Mouse (Mus musculus) cerebellum, adult 2 months (tissue): ENCODE data around the gene Derl3. TPM values are rescaled to one million over a fixed set of nuclear protein-coding genes. Genes with fewer than 3 reads are reported as not detected.
"Not testable (repeated sequence)": the region's sequence is repeated elsewhere in the genome, so short reads cannot be mapped to it uniquely, and the experiment has no call there.

Experiments
- DNase-seq, 2 experiments: peaks; one replicate each; pipeline ENCODE4 v3.0.0; 2021
- H3K27ac ChIP-seq: fragments of 200-500 bp; 2 replicates; pipeline ENCODE4 v1.5.1; 2012; ENCODE audit warnings: low read length, control low read depth, inconsistent platforms; ENCODE audit not compliant: insufficient read depth
- H3K27me3 ChIP-seq: fragments of 200-500 bp; 2 replicates; pipeline ENCODE4 v1.6.1; 2012; ENCODE audit warnings: inconsistent platforms, mild to moderate bottlenecking, low read length, moderate library complexity; ENCODE audit not compliant: control insufficient read depth, insufficient read depth
- H3K4me1 ChIP-seq: fragments of 200-500 bp; 2 replicates; pipeline ENCODE4 v1.6.1; 2011; ENCODE audit warnings: low read length; ENCODE audit not compliant: control insufficient read depth, insufficient read depth
- H3K4me3 ChIP-seq: fragments of 200-500 bp; replicated peaks from 2 replicates; pipeline ENCODE3; 2011; ENCODE audit warnings: mild to moderate bottlenecking, low read depth, low read length, control low read depth; ENCODE audit not compliant: insufficient read depth
- CTCF ChIP-seq: fragments of 200-500 bp; IDR thresholded peaks from 2 replicates; pipeline ENCODE4 v1.5.1; 2011; ENCODE audit warnings: low read depth, mild to moderate bottlenecking, control low read depth, low read length, moderate library complexity, borderline replicate concordance; ENCODE audit not compliant: insufficient read depth
- POLR2A ChIP-seq: fragments of 200-500 bp; IDR thresholded peaks from 2 replicates; pipeline ENCODE4 v1.6.1; 2011; ENCODE audit warnings: low read length, control low read depth, borderline replicate concordance; ENCODE audit not compliant: insufficient read depth
- WGBS: fragments of 180-500 bp; shearing (Covaris S2); methylation state at CpG from one replicate; pipeline ENCODE4 v1.1.7; 2018; 5-methylcytosine and 5-hydroxymethylcytosine counted together
- polyA plus RNA-seq: library from polyadenylated mRNA; depleted of rRNA; stranded (reverse); fragments of >200 nt; gene quantifications from 2 replicates; pipeline ENCODE4 v1.2.3, GENCODE M21; 2012; rRNA removed

Gene Derl3
- polyA plus RNA-seq = 3.4 TPM in 2 replicates

DNA sequence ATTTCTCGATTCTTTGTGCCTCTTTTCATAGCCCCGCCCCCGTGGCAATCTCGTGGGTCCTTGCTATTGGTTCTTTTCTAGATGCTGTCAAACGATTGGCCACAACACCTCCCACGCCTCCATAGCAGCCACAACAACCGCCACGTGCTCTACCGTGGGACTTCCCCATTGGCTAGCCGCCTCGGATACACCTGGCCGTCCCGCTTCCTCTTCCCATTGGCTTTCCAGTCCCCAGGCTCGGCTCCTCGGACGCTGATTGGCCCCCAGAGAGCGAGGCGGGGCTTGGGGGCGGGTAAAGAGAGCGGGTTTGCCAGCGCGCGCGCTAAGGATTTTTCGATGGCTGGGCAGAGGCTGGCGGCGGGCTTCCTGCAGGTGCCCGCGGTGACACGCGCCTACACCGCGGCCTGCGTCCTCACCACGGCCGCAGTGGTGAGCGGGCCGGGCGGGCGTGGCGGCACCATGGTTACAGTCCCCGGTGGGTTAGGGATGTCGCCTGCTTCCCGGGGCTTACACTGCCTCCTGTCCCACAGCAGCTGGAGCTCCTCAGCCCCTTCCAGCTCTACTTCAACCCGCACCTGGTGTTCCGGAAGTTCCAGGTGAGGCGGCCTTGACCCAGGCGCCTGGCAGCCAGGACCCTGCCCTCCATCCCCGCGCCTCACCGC, at the start of gene Derl3:
Derl3 (plus strand) TSS at position 325 of the 662 bp plus-strand sequence.
- Histone ChIP-seq H3K27me3 (no peaks in the 10 kb centered on the region), H3K4me3 (peak within 1 kb of the TSS; percentile 71), H3K27ac (no peak within 1 kb of the TSS), H3K4me1 (peaks cover 5% of the 10 kb centered on the region)
- no peak for TF ChIP-seq CTCF
- no peak for TF ChIP-seq POLR2A
- under 1% methylated on average over 51 of the region's 51 CpGs for WGBS
- DNase-seq = peak; percentile 96 to 99

DNA sequence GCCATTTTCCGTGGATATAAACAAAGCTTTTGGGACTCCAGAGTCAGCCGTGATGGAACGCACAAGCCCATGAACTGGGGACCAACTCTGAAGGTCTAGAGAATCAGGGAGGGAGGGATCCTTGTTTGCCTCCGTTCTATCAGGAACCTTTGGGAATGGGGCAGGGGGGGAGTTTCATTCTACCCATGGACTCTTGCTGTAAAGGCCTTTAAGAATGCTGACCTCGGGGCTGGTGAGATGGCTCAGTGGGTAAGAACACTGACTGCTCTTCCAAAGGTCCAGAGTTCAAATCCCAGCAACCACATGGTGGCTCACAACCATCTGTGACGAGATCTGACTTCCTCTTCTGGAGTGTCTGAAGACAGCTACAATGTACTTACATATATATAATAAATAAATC, 49.3 kb upstream of the Derl3 start:
- not testable (repeated sequence) for H3K4me1 ChIP-seq, H3K4me3 ChIP-seq, H3K27ac ChIP-seq, DNase-seq, H3K27me3 ChIP-seq
- WGBS = 77% methylated on average over 6 of the region's 6 CpGs

DNA sequence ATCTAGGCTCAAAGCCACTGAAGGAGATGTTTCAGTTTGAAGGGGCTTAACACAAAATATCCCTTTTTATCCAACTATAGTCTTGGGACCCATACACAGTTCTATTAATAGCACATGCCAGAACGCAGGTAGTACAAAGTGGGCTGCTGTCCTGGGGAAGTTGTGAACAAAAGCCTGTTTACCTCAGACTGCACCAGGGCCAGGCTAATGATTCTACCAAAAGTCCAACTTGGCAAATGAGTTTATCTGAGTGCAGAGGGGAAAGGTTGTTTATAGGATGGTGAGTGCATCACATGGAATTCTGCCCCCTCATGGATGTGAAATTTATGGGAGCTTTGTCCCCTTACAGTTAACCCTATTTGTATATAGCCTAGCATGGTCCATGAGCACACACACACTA, 48.4 kb upstream of the Derl3 start:
- Histone ChIP-seq H3K27ac (no peak overlapping the region), H3K27me3 (no peaks in the 10 kb centered on the region), H3K4me1 (no peaks in the 10 kb centered on the region), H3K4me3 (no peak overlapping the region)
- DNase-seq = no peak
- no peak for TF ChIP-seq POLR2A
- TF ChIP-seq CTCF = no peak
- 77% methylated on average over 1 of the region's 1 CpGs for WGBS

DNA sequence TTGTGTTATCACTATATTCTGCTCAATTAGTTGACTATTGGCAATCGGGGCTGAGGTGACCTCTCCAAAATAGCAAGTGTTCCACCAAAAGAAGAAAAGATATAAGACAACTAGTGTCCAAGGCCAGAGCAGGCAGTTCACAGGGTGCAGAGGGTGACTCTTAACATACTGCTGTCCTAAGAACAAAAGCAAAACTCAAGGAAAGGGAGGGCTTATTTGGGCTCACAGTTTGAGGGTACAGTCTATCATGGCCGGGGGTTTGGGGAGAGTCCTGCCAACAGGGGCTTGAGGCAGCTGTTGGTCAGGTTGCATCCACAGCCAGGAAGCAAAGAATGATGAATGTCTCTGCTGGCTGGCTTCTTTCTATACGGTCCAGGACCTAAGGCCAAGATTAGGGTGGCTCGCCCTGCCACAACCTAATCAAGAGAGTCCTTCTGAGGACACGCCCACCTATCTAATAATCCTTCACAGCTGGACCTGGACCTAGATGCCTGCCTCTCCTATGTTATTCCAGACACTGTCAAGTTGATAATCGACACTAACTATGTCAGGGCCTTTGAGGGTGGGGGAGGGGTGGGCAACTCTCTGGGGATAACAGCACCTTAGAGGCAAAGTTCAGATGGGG, 47.8 kb upstream of the Derl3 start:
- Histone ChIP-seq H3K27me3 (no peaks in the 10 kb centered on the region), H3K4me1 (no peaks in the 10 kb centered on the region), H3K27ac (no peak overlapping the region), H3K4me3 (no peak overlapping the region)
- TF ChIP-seq CTCF = no peak
- no peak for TF ChIP-seq POLR2A
- WGBS = 84% methylated on average over 6 of the region's 6 CpGs
- no peak for DNase-seq

DNA sequence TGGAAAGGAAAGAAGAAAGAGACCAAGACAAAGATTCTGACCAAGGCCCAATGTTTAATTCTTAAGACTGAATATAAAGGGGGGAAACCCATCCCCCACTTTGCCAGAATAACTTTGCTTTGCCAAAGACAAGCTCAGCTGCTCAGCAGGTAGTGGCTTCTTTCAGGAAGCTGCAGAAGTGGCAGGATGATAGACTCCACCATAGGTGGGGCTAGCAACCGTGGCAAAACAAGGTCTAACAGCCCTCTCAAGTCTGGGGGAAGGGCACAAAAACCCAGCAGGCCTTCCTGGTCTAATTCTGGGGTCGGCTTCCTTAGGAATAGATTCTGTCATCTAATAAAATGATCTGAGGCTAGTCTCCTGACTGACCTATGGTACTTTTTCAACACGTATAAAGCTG, 44.8 kb upstream of the Derl3 start:
- no peak for DNase-seq
- H3K27me3 ChIP-seq = no peaks in the 10 kb centered on the region
- no peak overlapping the region for H3K27ac ChIP-seq
- no peaks in the 10 kb centered on the region for H3K4me1 ChIP-seq
- TF ChIP-seq CTCF (no peak), POLR2A (no peak)
- WGBS = 37% methylated on average over 3 of the region's 3 CpGs
- no peak overlapping the region for H3K4me3 ChIP-seq

DNA sequence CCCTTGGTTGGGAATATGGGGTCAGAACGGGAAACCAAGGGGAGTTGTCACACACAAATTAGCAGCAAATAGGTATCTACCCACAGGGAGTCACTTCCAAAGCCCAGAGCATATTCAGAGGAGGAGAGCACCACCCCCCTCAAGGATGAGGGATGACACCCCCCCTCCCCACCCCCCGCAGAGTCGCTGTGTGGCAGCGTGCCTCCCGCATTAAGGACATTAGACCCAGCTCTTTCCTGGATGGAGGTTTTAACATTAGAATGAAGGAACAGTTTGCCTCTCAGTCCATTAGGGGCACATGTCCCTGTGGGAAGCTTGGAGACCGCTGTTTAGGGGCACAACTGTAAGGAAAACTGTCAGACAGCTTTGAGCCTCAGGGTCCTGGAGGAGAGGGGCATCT, 42.1 kb upstream of the Derl3 start:
- Histone ChIP-seq H3K4me3 (no peak overlapping the region), H3K27me3 (no peaks in the 10 kb centered on the region), H3K4me1 (no peaks in the 10 kb centered on the region), H3K27ac (no peak overlapping the region)
- DNase-seq = no peak
- TF ChIP-seq CTCF = no peak
- TF ChIP-seq POLR2A = no peak
- 13% methylated on average over 6 of the region's 6 CpGs for WGBS

DNA sequence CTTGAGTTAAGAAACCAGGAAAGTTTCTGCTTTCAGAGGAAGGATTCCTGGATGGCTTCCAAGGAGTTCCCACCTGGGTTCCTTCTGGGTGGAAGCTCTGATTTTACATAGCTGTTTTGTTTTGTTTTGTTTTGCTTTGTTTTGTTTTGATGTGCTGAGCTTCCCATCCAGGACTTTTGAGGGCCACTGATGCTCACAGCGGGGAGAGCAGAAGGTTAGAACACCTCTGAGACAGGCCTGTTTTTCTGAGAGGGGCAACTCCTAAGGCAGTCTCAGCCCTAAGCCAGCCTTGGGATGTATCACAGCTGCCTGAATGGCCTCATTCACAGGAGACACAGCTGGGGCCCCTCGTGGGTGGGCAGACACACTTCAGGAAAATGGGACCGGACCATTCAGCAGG, 41.5 kb upstream of the Derl3 start:
- DNase-seq = no peak
- Histone ChIP-seq H3K27me3 (no peaks in the 10 kb centered on the region), H3K4me3 (no peak overlapping the region), H3K4me1 (no peaks in the 10 kb centered on the region), H3K27ac (no peak overlapping the region)
- no peak for TF ChIP-seq POLR2A
- no peak for TF ChIP-seq CTCF
- 69% methylated on average over 3 of the region's 3 CpGs for WGBS

DNA sequence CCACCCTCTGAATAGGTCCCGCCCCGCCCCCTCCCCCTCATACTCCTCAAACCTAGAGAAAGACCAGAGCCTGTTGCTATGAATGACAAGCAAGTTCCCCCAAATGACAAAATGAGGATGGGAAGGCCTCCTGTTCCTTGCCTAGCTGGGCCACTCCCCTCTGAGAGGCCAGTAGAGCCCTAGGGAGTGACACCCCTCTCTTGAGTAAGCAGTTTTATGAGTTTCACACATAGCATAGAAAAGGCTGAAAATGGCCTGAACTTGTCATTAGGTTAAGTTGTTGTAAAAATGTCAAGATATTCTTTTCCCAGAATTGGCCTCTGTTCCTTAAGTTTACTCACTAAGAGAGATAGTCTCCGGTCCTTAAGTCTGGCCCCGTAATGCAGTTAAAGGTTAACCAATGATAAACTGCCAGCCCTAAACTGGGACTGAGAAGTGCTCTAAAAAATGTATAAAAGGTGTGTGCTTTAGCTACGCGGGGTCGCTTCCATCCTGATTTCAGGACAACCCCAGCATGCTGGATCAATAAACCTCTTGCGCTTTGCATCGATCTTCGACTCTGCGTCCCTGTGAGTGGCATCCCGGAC, 40.6 kb upstream of the Derl3 start:
- H3K4me3 ChIP-seq = no peak overlapping the region
- 97% methylated on average over 12 of the region's 12 CpGs for WGBS
- DNase-seq = no peak
- H3K27me3 ChIP-seq = no peaks in the 10 kb centered on the region
- peaks cover 2% of the 10 kb centered on the region; the same call in 1 of the 2 replicates for H3K4me1 ChIP-seq
- TF ChIP-seq POLR2A = no peak
- no peak for TF ChIP-seq CTCF
- H3K27ac ChIP-seq = no peak overlapping the region
